Mouse (Mus musculus) gastrocnemius, adult 2 months (tissue): ENCODE results near the gene Hspb7. TPM values are rescaled to one million over a fixed set of nuclear protein-coding genes. Genes with fewer than 3 reads are reported as not detected.

ENCODE experiments used
- DNase-seq: peaks from one replicate; pipeline ENCODE4 v3.0.0; 2022
- H3K27ac ChIP-seq: fragments of 200-600 bp; 2 replicates; pipeline ENCODE4 v1.8.1; 2022; ENCODE audit warnings: mild to moderate bottlenecking
- H3K4me3 ChIP-seq: fragments of 200-600 bp; 2 replicates; pipeline ENCODE4 v1.8.1; 2022; ENCODE audit warnings: mild to moderate bottlenecking, moderate library complexity
- CTCF ChIP-seq: fragments of 200-600 bp; IDR thresholded peaks from 2 replicates; pipeline ENCODE4 v1.8.1; 2022; ENCODE audit warnings: antibody characterized with exemption, mild to moderate bottlenecking, moderate library complexity
- intact Hi-C: fragments of 180-260 bp; cut with DNase I; formaldehyde crosslinking; loops from one replicate; pipeline ENCODE4 v1.15.1; 2025
- total RNA-seq, 2 experiments: library from RNA; stranded (reverse); gene quantifications; 2 replicates each; pipeline ENCODE4 v1.2.3; 2021

Gene Hspb7
- total RNA-seq, 2 experiments from 2014 or later, result 223 to 468 TPM

DNA sequence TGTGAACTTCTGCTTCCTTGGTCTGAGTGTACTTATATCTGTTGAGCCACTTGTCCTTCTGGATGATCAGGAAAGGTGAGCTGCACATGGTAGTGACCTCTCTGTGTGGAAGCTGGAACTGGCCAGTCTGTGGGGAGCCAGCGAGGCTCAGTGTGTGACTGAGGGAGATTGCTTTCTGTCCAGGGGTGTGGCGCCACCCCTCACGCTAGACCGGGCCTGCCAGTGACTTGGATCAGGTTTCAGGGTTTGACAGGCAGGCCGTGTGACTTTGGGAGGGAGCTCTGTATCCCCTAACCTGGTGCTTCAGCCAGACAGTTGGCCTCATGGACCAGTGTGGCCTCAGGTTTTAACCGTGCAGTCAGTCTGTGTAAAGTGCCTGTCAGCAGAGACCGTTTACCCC lies 37.7 kb downstream of the Hspb7 start:
- peak; percentile 93 for DNase-seq
- H3K27ac ChIP-seq, result peak overlapping the region; percentile 91
- 0 out of 2 replicates have a peak, but pooled peaks have one; percentile 1 for TF ChIP-seq CTCF
- H3K4me3 ChIP-seq, result no peak overlapping the region
- intact Hi-C loops, result loop anchor here (5.0 kb wide), 1 partner anchor 79 kb away; the partner anchor contains the start of gene Spen

DNA sequence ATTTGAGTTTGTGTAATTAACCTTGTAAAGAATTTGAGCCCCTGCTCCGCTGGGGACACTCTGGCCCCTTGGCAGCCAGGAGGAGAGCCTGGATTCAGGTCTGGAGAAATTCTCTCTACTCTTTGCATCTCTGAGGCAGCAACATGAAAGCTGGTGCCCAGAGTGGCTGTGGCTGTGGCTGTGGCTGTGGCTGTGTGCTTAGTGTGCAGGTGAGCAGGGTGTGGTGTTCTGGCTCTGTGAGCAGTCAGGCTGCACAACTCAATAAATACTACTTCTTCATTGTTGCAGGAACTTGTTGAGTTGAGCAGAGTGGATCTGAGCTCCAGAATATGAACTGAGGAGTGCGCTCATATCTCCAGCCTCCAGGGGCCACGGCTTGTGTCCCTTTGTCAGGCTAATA lies 38.3 kb downstream of the Hspb7 start:
- peak overlapping the region; percentile 91 for H3K27ac ChIP-seq
- DNase-seq, result no peak
- intact Hi-C loops, result loop anchor here (5.0 kb wide), 1 partner anchor 78 kb away; the partner anchor contains the start of gene Spen
- no peak for TF ChIP-seq CTCF
- no peak overlapping the region for H3K4me3 ChIP-seq

DNA sequence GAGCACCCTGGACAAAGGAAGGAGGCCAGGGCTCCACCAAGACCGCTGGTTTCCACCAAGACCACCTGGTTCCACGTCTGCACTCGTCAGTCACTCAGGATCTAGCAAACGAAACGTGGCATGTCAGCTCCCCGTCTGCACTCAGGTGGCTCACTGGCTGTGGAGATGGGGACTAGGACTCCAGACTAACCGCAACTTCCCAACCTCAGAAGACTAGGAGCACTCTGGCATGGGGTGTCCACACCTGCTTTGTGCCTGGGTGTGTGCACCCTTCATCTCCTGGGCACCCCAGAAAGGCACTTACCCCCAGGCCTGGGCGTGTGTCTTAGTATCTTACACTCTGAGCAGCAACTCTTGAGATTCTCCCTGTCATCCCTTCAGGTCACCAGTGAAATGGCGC lies 39.2 kb downstream of the Hspb7 start:
- Histone ChIP-seq H3K27ac (peak overlapping the region; percentile 91), H3K4me3 (no peak overlapping the region)
- no peak for DNase-seq
- intact Hi-C loops, result loop anchor here (5.0 kb wide), 1 partner anchor 78 kb away; the partner anchor contains the start of gene Spen
- TF ChIP-seq CTCF, result no peak

DNA sequence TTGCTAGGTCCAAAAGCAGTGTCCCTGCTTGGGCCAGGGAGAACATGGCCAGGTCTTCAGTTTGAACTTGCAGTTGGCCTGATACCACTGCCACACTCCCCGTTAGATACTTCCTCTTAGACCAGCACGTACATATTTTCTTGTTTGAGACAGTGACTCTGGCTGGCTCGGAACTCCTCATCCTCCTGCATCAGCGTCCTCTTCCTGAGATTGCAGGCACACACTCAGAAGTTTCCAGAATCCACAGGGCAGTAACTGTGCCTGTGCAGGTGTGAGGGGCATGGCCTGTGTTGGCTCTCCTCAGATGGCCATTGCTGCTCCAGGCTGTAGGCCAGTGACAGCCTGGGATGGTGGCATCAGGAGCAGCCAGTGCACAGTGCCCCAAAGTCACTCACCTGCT lies 39.9 kb downstream of the Hspb7 start:
- Histone ChIP-seq H3K4me3 (no peak overlapping the region), H3K27ac (peak overlapping the region; percentile 40; the same call in 1 of the 2 replicates)
- intact Hi-C loops, result no loop called here
- DNase-seq, result no peak
- no peak for TF ChIP-seq CTCF

- H3K27ac ChIP-seq, result peak overlapping the region; percentile 40; the same call in 1 of the 2 replicates
- H3K4me3 ChIP-seq, result no peak overlapping the region
- TF ChIP-seq CTCF, result no peak
- intact Hi-C loops, result no loop called here
- DNase-seq, result no peak
Measured at GRCm38 (mm10) chr4:141461088-141461487, 40.5 kb downstream of the Hspb7 start.

- TF ChIP-seq CTCF, result no peak
- no peak for DNase-seq
- Histone ChIP-seq H3K4me3 (0 out of 2 replicates have a peak overlapping the region, but pooled peaks have one; percentile 24), H3K27ac (peak overlapping the region; percentile 40; the same call in 1 of the 2 replicates)
- intact Hi-C loops, result no loop called here
Measured at GRCm38 (mm10) chr4:141461576-141461975, 41.0 kb downstream of the Hspb7 start.

DNA sequence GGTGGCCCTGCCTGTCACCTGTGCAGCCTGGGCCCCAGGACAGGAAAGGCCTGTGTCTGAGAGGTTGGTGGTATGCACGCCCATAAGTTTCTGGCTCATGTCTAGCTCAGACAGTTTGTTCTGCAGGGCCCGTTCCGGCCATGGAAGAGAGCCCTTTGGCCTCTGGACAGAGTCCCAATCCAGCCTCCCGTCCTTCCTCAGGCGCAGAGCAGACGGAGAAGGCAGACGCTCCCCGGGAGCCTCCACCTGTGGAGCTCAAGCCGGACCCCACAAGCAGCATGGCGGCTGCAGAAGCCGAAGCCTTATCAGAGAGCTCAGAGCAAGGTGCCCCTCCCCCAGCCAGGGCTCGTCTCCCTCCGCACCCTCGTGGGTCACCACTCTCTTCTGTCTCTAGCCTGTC lies 42.9 kb downstream of the Hspb7 start:
- no peak overlapping the region for H3K4me3 ChIP-seq
- TF ChIP-seq CTCF, result no peak
- peak; percentile 15 for DNase-seq
- H3K27ac ChIP-seq, result no peak overlapping the region
- intact Hi-C loops, result no loop called here

GRCm38 (mm10) chr4:141464722-141465121 lies 44.1 kb downstream of the Hspb7 start:
- intact Hi-C loops, result no loop called here
- DNase-seq, result no peak
- TF ChIP-seq CTCF, result no peak
- Histone ChIP-seq H3K27ac (no peak overlapping the region), H3K4me3 (no peak overlapping the region)

DNA sequence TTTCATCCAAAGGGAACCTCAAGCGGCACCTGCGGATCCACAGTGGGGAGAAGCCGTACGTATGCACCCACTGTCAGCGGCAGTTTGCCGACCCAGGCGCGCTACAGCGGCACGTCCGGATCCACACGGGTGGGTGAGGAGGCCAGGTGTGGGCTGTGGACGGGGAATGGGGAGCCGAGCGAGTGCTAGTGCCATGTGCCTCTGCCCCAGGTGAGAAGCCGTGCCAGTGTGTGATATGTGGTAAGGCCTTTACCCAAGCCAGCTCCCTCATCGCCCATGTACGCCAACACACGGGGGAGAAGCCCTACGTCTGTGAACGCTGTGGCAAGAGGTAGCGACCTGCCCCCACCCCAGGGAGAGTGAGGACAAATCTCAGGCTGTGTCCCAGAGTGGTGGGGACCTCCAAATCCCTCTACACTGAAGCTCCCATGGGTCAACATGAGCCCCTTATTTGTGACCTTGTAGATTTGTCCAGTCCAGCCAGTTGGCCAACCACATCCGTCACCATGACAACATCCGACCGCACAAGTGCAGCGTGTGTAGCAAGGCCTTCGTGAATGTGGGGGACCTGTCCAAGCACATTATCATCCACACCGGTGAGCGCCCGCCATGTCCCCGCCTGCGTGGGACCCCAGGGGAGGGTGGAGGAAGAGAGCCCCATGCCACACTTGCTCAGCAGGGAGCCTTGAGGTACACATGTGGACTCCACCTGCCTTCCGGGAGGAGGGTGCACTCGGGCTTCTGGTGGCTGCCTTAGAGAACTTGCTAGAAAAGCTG lies 45.1 kb downstream of the Hspb7 start:
- no peak for DNase-seq
- intact Hi-C loops, result no loop called here
- TF ChIP-seq CTCF, result no peak

DNA sequence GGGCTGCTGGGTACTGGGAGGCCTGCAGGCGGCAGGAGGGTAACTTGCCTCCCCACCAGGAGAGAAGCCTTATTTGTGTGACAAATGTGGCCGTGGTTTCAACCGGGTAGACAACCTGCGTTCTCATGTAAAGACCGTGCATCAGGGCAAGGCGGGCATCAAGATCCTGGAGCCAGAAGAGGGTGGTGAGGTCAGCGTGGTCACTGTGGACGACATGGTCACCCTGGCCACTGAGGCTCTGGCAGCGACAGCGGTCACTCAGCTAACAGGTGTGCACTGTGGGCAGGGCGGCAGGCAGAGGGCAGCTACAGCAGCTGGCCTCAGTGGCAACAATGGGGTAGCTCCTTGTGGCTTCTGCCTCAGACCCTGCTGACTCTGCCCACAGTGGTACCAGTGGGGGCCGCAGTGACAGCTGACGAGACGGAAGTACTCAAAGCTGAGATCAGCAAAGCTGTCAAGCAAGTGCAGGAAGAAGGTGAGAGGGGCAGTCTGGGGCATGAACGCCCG lies 45.8 kb downstream of the Hspb7 start:
- no peak overlapping the region for H3K4me3 ChIP-seq
- H3K27ac ChIP-seq, result no peak overlapping the region
- DNase-seq, result no peak
- intact Hi-C loops, result no loop called here
- no peak for TF ChIP-seq CTCF

More for the DNA sequence above, 45.1 kb downstream of the Hspb7 start:
- Histone ChIP-seq H3K4me3 (no peak overlapping the region), H3K27ac (no peak overlapping the region)

DNA sequence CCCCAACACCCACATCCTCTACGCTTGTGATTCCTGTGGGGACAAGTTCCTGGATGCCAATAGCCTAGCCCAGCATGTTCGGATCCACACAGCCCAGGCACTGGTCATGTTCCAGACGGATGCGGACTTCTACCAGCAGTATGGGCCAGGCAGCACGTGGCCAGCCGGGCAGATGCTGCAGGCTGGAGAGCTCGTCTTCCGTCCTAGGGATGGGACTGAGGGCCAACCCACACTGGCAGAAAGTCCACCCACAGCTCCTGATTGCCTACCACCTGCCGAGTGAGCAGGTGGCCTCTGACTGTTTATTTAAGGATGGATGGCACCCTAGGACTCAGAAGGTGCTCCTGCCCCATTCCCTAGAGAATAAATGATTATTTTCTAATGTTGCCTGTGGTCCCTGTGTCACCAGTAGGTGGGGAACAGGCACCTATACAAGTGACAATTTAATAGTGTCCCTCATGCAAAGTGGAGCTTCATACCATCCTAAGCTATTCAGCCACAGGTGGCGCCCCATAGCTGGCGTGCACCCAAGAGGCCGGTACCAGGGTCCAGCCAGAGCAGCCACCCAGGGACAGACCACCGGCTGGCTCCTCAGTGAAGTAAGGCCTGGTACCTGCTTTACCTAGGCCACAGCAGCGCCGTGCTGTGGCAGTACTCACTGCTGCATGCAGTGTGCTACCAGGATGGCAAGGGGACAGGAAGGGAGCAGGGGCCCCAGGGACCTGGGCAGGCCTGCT lies 46.4 kb downstream of the Hspb7 start:
- no peak overlapping the region for H3K4me3 ChIP-seq
- H3K27ac ChIP-seq, result no peak overlapping the region
- TF ChIP-seq CTCF, result peak; percentile 19; the same call in 1 of the 2 replicates
- DNase-seq, result peak; percentile 30
- intact Hi-C loops, result no loop called here

GRCm38 (mm10) chr4:141467581-141467927 lies 47.0 kb downstream of the Hspb7 start:
- intact Hi-C loops, result no loop called here
- TF ChIP-seq CTCF, result no peak
- no peak for DNase-seq
- Histone ChIP-seq H3K4me3 (no peak overlapping the region), H3K27ac (no peak overlapping the region)

GRCm38 (mm10) chr4:141468576-141468975 lies 48.0 kb downstream of the Hspb7 start:
- no peak for TF ChIP-seq CTCF
- no peak overlapping the region for H3K27ac ChIP-seq
- intact Hi-C loops, result no loop called here
- no peak overlapping the region for H3K4me3 ChIP-seq
- peak; percentile 59 for DNase-seq
